Mouse (Mus musculus) retina, adult 2 months (tissue): ENCODE measurements around the gene Slc2a6.
A peak's percentile ranks its signal among the peaks of the same experiment; 100 is the strongest.

Source experiments
- DNase-seq: peaks from one replicate; pipeline ENCODE4 v3.0.0-alpha.2; 2012; ENCODE audit warnings: low read depth, low spot score

Slc2a6 gene

DNA sequence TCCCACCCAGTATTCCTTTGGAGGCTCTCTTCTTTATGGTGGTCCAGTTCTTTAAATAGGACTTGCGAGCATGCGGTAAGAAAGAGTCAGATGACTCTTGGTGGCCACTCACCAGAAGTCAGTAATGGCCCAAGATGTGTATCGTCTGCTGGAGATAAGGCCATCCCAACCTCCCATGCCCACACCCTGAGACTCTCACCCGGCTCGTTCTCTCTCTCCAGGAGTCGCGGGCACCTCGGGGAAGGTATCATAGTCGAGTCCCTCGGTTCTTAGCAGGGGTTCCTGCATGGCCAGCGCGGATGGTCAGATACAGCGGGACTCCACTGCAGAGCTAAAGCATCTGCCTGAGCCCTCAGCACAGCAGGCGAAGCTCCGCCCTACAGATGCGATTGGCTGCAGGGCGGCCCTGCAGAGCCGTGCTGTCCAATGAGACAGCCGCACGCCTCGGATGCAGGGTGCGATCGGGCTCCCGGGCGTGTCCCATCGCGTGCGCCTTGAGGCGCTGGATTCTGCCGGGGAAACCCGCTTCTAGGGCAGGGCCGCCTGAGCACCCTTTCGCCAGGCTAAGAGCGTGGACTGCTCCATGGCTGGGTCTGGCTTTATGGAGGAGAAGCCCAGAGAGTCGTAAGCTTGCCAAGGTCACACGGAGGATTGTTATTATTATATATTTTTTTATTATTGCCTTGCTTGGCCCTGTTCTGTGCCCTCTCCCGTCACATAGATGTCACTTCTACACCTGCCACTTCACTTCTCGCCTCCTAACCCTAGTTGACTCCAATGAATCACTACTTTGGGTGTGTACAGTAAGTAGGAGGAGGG, at the start of gene Slc2a6:
Slc2a6 (minus strand) TSS at position 381 of the 819 bp plus-strand sequence.
- DNase-seq, result peak; percentile 60

DNA sequence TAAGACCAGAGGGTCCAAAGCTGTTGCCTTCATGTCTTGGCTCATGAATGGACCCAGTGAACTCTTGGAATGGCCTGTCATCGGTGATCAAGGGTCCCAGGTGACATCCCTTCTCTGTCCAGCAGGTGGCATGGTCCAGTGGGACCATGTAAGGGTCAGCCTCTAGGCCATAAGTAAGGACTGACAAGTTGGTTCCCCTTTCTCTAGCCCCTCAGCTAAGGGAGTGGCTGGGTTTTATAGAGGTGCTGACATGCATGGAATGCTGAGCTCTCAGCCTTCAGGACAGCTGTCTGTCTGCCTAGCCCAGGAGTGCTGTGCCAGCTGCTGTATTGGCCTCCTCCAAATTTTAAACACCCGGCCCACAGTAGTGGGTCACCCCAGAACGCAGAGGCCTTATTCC, 47.7 kb upstream of the Slc2a6 start:
- DNase-seq, result no peak

GRCm38 (mm10) chr2:27074804-27075203, 47.0 kb upstream of the Slc2a6 start:
- DNase-seq, result no peak

DNA sequence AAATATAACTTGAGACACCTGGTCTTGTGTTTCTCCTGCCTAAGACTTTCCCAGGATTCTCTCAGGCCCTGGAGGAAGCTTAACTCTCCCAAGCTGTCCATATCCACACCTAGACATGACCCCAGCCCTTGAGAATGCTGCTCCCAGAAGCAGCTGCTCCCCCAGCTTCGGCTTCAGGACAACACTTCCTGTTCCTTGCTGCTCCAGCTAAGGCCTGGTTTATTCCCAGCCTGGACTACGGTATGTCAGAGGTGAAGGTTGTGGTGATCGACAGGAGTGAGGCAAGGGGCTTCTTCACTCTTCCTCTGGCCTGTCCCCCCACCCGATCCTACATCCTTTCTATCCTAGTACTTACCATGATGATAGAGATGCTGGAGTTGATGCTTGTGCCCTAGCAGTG, 45.6 kb upstream of the Slc2a6 start:
- DNase-seq, result no peak

- no peak for DNase-seq
These were observed 44.2 kb upstream of the Slc2a6 start, which contains the start of gene Mymk for GRCm38 (mm10) chr2:27071978-27072377. Gene Mymk (minus strand): TSS chr2:27072179.

DNA sequence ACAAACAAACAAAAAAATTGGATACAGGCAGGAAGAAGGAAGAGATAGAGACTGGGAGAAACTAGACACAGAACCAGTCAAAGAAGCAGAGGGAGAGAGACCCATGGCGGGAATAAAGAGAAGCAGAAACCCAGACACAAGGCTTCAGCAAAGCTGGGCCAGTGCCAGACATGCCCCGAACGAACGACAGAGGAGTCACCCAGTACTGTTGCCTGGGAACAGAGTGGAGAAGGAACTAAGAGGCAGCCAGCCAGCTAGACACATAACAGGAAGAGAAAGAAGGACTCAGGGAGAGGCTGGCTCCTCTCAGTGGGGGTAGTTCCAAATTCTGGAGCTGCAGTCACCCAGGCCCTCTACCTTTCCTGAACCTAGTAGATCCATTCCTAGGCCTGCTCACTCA, 43.3 kb upstream of the Slc2a6 start:
- DNase-seq, result no peak

- no peak for DNase-seq
These were observed 42.5 kb upstream of the Slc2a6 start for GRCm38 (mm10) chr2:27070247-27070813.

GRCm38 (mm10) chr2:27069646-27070045, 41.8 kb upstream of the Slc2a6 start:
- DNase-seq, result no peak

- DNase-seq, result no peak
These were observed 40.2 kb upstream of the Slc2a6 start for GRCm38 (mm10) chr2:27067996-27068395.

- no peak for DNase-seq
These were observed 39.3 kb upstream of the Slc2a6 start for GRCm38 (mm10) chr2:27067124-27067523.

DNA sequence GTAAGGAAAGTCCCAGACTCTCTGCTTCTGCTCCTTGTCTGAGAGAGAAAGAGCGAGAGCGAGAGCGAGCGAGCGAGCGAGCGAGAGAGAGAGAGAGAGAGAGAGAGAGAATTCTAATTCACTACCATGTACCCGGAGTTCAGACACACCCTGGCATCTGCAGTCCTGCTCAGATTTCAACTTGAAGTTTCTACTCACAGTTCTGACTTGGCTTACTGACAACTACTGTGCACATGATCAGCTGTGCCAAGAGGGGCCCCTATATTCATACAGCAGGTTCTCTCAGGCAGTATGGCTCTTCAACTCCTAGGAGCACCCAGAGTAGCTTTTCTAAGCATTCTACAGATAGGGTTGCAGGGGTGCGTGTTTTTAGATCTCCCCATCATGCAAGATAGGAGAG, 31.4 kb upstream of the Slc2a6 start:
- DNase-seq, result no peak

DNA sequence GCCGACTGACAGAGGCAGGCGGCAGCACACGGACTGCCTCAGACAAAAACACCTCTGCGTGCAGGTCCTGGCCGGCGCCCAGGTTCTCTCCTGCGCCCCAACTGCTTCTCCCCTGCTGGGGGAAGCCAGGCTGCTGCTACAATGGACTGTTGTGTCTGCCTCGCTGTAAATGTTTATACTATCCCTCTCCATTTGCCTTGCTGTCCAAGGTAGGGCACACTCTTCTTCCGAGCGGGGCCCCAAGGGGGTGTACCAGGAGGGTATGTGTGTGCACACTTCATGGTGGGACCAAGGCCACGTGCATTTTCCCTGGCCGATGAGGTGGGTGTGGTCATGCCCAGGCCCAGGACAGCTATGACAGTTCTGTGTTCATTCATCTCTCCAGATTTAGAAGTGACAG, 31.0 kb upstream of the Slc2a6 start:
- no peak for DNase-seq

DNA sequence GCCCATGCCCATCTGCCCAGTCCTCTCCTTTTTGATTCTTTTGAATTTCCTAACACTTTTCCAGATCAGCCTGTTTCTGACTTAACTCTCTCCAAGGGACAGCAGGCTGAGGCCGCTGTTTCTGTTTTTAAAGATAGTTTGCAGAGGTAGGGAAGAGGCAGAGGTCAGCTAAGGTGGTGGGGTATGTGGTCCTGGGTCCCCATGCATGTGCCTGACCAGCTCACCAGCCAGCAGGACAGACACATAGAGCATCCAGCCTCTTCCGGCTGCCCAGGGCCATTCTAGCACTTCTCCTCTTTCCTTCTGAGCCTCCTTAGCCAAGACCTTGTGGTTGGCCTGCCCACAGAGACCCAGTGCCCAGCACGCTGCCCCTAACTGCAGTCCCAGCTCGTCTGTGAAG, 30.5 kb upstream of the Slc2a6 start:
- no peak for DNase-seq

DNA sequence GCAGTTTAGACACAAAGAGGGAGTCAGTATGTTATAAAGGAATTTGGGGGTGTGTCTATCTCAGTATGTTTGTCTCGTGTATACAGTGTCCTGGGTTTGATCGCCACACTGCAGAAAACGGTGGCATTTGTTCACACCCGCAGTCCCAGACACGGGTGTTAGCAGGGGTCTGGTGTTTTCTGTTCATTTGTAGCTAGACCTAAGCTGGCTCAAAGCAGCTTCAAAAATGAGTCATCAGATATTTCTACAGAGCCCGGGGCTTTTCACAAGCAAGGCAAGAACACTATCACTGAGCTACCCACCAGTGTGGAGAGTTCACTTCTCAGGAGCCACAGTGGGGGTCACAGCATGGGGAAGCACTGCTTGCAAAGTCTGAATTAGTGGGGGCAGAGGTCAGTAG, 21.6 kb upstream of the Slc2a6 start:
- no peak for DNase-seq

GRCm38 (mm10) chr2:27045979-27046770, 18.4 kb upstream of the Slc2a6 start:
- no peak for DNase-seq

- DNase-seq, result no peak
These were observed 16.8 kb upstream of the Slc2a6 start for GRCm38 (mm10) chr2:27044641-27045040.

GRCm38 (mm10) chr2:27044166-27044565, 16.4 kb upstream of the Slc2a6 start:
- no peak for DNase-seq

GRCm38 (mm10) chr2:27043461-27043860, 15.7 kb upstream of the Slc2a6 start:
- peak; percentile 42 for DNase-seq

DNA sequence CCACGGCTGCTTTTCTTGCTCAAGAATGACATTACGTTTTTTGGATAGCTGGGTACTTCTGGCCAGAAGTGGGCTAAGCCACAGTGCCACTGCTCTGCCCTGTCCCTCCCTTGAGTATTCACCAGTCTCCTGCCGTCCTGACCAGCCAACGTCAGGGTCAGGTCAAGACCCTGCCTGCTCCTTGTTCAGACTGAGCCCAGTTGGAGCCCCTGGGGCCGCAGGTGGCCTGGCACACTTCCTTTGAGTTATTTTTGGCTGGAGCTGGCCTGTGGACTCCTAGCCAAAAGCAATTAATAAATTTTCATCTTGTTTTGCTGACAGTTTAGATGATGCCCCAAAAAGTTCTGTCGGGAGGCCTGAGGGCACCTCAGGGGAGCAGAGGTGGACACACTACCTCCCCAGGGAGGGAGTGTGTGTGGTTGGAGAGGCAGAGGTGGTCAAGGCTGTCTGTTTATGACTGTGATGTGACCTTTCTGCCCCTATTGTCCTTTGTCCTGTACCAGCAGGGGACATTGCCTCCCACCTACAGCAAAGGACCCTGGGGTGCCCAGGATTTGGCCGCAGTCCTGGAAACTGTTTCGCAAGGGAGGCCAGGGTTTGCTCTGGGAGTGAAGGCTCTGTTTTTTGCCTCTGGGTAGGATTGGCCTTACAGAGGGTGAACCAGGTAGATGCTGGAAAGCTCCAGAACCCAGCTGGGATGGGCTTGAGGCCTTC, 14.5 kb upstream of the Slc2a6 start:
- no peak for DNase-seq

DNA sequence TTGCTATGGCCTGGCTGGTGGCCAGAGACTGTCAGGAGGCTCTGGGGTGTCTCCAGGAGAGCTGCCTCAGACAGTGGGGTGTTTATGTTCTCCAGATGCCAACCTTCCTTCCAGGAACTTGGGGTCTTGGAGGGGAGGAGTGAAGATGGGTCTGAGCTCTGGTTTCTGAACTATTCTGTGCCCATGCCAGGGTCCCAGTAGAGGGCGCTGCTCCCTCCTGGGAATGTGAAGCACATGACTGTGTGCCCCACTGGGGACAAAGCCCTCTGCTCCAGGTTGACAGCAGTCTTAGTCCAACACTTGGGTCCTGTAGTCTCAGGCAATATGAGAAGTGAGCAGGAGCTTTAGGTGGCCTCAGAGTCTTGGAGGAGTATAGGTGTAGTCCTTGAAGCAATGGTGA, 11.5 kb upstream of the Slc2a6 start:
- no peak for DNase-seq

- peak; percentile 39 for DNase-seq
These were observed 10.8 kb upstream of the Slc2a6 start for GRCm38 (mm10) chr2:27038596-27038995.

GRCm38 (mm10) chr2:27037008-27037407, 9.2 kb upstream of the Slc2a6 start:
- no peak for DNase-seq
